Mouse (Mus musculus): Measurements from ENCODE around the gene Mss51. TPM values are rescaled to one million over a fixed set of nuclear protein-coding genes. Genes with fewer than 3 reads are reported as not detected.

The Mss51 gene
- total and polyA plus RNA-seq, 3 experiments, result 0.47 to 1.5 (median 0.59) TPM

- in situ Hi-C loops (cut with MboI; ENCODE audit: low pct_ligation_motif_present, low pct_unique_long_range_greater_than_20kb, low sequenced_read_pairs), result no loop called here
- H3K27ac ChIP-seq (ENCODE audit: insufficient read depth, low read depth), result no peak overlapping the region
Observed at GRCm38 (mm10) chr14:20480195-20480579, 16.5 kb downstream of the Mss51 start.

DNA sequence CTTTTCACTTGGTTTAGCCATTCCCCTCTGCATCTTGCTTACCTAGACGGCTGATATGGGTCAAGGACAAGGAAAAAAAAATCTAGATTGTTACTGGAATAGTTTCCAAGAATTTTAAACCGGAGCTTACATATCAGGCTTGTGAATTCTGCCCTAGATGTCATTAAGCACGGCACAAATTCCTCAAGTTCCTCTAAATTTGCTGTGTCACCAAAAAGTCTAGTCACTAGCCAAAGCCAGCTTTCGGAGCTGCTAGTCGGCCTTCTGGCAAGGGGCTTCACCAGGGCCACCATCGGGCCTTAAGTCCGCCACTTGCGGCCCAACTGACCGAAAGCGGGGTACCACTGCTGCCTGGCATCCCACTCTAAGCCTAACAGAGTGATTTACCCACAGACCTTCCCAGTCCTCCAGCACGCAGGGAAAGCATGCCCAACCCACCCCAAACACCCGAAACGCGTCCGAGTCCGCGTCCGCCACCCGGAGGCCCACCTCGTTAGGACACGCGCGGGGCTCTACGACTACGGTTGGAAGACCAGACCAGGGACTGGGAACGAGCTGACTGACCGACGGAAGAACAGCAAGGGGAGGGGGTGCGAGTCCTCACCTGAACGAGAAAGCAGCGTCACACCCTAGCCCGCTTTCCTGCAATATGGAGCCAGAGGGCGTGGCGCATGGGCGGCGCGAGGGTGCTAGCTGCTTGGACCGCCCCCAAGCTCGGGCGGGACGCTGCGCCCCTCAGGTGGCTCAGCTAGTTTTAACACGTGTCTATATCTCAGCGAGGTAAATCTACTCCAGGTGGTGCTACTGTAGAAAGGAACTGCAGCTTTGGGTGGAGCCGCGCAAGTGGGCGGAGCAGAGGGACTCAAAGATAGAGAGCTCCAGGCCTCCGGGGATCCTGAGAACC lies 17.2 kb downstream of the Mss51 start, which contains the start of gene Anxa7:
Gene Anxa7 (minus strand): TSS at position 843 of the 904 bp plus-strand sequence.
- DNase-seq (ENCODE audit: extremely low read depth), result peak; percentile 85
- Histone ChIP-seq H3K27ac (ENCODE audit: insufficient read depth, low read depth) (peak within 1 kb of the TSS; percentile 54), H3K4me3 (replicated peaks in 1 of 3; ENCODE audit: low read depth in 2 of 3, low read length in 2 of 3, poor library complexity in 1 of 3) (peak within 1 kb of the TSS; percentile 81 to 97 (median 87)), H3K4me1 (ENCODE audit: control insufficient read depth in 1 of 2, insufficient read depth in 2 of 2) (peaks cover 6 to 43% of the 10 kb centered on the region in 2 experiments; a peak in 3 of 4 replicates), H3K9ac (ENCODE audit: insufficient read depth, low read depth) (peak within 1 kb of the TSS; percentile 70), H3K27me3 (replicated peaks) (no peaks in the 10 kb centered on the region), H3K36me3 (replicated peaks in 1 of 2; ENCODE audit: control insufficient read depth in 1 of 2, insufficient read depth in 1 of 2, low read length in 1 of 2) (peaks cover 13 to 41% of the 10 kb centered on the region in 2 experiments), H3K9me3 (replicated peaks; ENCODE audit: low read length) (no peaks in the 10 kb centered on the region), H3K79me2 (replicated peaks; ENCODE audit: control insufficient read depth, extremely low read depth, insufficient read depth, poor library complexity, severe bottlenecking) (peaks cover 34% of the 10 kb centered on the region), H3K4me2 (ENCODE audit: insufficient read depth, low read depth, poor library complexity, severe bottlenecking) (peak within 1 kb of the TSS; percentile 79)
- dilution Hi-C loops (cut with MboI; ENCODE audit: extremely low pct_ligation_motif_present, extremely low pct_unique_long_range_greater_than_20kb, low sequenced_read_pairs) (no loop called here), in situ Hi-C loops (cut with MboI; ENCODE audit: low pct_ligation_motif_present, low pct_unique_long_range_greater_than_20kb, low sequenced_read_pairs) (no loop called here)
- peak; percentile 70 for TF ChIP-seq NRF1 (IDR thresholded peaks at IDR 0.05; ENCODE audit: low read depth, low read length)
- TF ChIP-seq MXI1 (IDR thresholded peaks at IDR 0.05; ENCODE audit: low read depth, low read length), result peak; percentile 94
- 0 out of 2 replicates have a peak, but pooled peaks have one; percentile 33 for TF ChIP-seq MEF2A (IDR thresholded peaks at IDR 0.05; ENCODE audit: borderline replicate concordance, low read depth, low read length)
- TF ChIP-seq EP300 (IDR thresholded peaks at IDR 0.05; ENCODE audit: low read length), result no peak; the same call in 1 of the 2 replicates
- peak; percentile 95 for TF ChIP-seq MAX (IDR thresholded peaks at IDR 0.05; ENCODE audit: low read length)
- peak in 1 of 2 experiments; percentile 14; a peak in 1 of 4 replicates for TF ChIP-seq CTCF (conservative IDR thresholded peaks at IDR 0.05 in 1 of 2, IDR thresholded peaks at IDR 0.05 in 1 of 2; ENCODE audit: low read depth in 2 of 2, low read length in 2 of 2)
- TF ChIP-seq PAX5 (IDR thresholded peaks at IDR 0.05; ENCODE audit: low read length), result no peak
- TF ChIP-seq BHLHE40 (IDR thresholded peaks at IDR 0.05; ENCODE audit: low read depth, low read length), result peak; percentile 69
- peak; percentile 29; the same call in 1 of the 2 replicates for TF ChIP-seq TBP (conservative IDR thresholded peaks at IDR 0.05; ENCODE audit: low read depth, low read length)
- no peak for TF ChIP-seq RAD21 (IDR thresholded peaks at IDR 0.05; ENCODE audit: low read depth, low read length)
- peak; percentile 52 for TF ChIP-seq NELFE (IDR thresholded peaks at IDR 0.05; ENCODE audit: low read depth, low read length)
- TF ChIP-seq USF1 (IDR thresholded peaks at IDR 0.05; ENCODE audit: low read depth, low read length), result peak; percentile 14; the same call in 1 of the 2 replicates
- TF ChIP-seq MYC (IDR thresholded peaks at IDR 0.05; ENCODE audit: low read depth, low read length), result peak; percentile 85; the same call in 1 of the 2 replicates
- peak; percentile 51 for TF ChIP-seq TCF12 (IDR thresholded peaks at IDR 0.05; ENCODE audit: low read depth, low read length)
- peak; percentile 75 for TF ChIP-seq POLR2A (IDR thresholded peaks at IDR 0.05; ENCODE audit: low read depth, low read length)
- peak; percentile 79 for TF ChIP-seq MAFK (IDR thresholded peaks at IDR 0.05; ENCODE audit: insufficient replicate concordance, low read length)
- no peak for TF ChIP-seq ZNF384 (IDR thresholded peaks at IDR 0.05; ENCODE audit: low read depth, low read length)
- peak; percentile 61; the same call in 1 of the 2 replicates for TF ChIP-seq POLR2AphosphoS2 (IDR thresholded peaks at IDR 0.05; ENCODE audit: low read depth, low read length)

More at GRCm38 (mm10) chr14:20480195-20480579, 16.5 kb downstream of the Mss51 start:
- H3K9me3 ChIP-seq (replicated peaks; ENCODE audit: low read length), result no peaks in the 10 kb centered on the region
- TF ChIP-seq NRF1 (IDR thresholded peaks at IDR 0.05; ENCODE audit: low read depth, low read length) (no peak), CTCF (conservative IDR thresholded peaks at IDR 0.05 in 1 of 2, IDR thresholded peaks at IDR 0.05 in 1 of 2; ENCODE audit: low read depth in 2 of 2, low read length in 2 of 2) (no peak), ZNF384 (IDR thresholded peaks at IDR 0.05; ENCODE audit: low read depth, low read length) (peak; percentile 91)
- H3K4me3 ChIP-seq (replicated peaks in 1 of 3; ENCODE audit: low read depth in 2 of 3, low read length in 2 of 3, poor library complexity in 1 of 3), result peak overlapping the region; percentile 81 to 97 (median 87)
- H3K27me3 ChIP-seq (replicated peaks), result no peaks in the 10 kb centered on the region
- dilution Hi-C loops (cut with MboI; ENCODE audit: extremely low pct_ligation_motif_present, extremely low pct_unique_long_range_greater_than_20kb, low sequenced_read_pairs), result no loop called here
- DNase-seq (ENCODE audit: extremely low read depth), result no peak
- H3K79me2 ChIP-seq (replicated peaks; ENCODE audit: control insufficient read depth, extremely low read depth, insufficient read depth, poor library complexity, severe bottlenecking), result peaks cover 34% of the 10 kb centered on the region
- no peak overlapping the region for H3K9ac ChIP-seq (ENCODE audit: insufficient read depth, low read depth)
- peaks cover 15 to 46% of the 10 kb centered on the region in 2 experiments for H3K36me3 ChIP-seq (replicated peaks in 1 of 2; ENCODE audit: control insufficient read depth in 1 of 2, insufficient read depth in 1 of 2, low read length in 1 of 2)
- peaks cover 6 to 43% of the 10 kb centered on the region in 2 experiments; a peak in 3 of 4 replicates for H3K4me1 ChIP-seq (ENCODE audit: control insufficient read depth in 1 of 2, insufficient read depth in 2 of 2)
- peak overlapping the region; percentile 48 for H3K4me2 ChIP-seq (ENCODE audit: insufficient read depth, low read depth, poor library complexity, severe bottlenecking)
